Mouse (Mus musculus): Measurements from ENCODE around the gene Zfp398.
"Not testable (repeated sequence)": the region's sequence is repeated elsewhere in the genome, so short reads cannot be mapped to it uniquely, and the experiment has no call there.

Zfp398 gene

GRCm38 (mm10) chr6:47827462-47827861 lies 8.0 kb upstream of the Zfp398 start:
- no peak for DNase-seq (ENCODE audit: low spot score in 2 of 2)

DNA sequence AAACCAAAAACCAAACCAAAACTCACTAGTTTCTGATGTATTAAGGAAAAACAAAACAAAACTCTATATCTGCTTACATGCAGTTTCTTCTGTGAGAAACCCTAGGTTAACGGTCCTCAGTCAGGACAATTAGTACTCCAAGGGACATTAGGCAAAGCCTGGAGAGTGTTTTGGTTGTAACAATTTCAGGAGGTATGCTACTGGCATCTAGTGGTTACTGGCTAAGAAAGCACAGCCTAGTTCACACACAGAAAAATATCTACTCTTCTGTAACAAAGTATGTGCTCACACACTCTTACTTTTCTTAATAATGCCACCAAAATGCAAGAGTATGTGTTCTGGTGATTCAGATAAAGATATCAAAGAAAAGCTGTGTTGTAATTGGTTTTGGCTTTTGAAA lies 6.5 kb upstream of the Zfp398 start:
- DNase-seq (ENCODE audit: low spot score in 2 of 2): no peak

DNA sequence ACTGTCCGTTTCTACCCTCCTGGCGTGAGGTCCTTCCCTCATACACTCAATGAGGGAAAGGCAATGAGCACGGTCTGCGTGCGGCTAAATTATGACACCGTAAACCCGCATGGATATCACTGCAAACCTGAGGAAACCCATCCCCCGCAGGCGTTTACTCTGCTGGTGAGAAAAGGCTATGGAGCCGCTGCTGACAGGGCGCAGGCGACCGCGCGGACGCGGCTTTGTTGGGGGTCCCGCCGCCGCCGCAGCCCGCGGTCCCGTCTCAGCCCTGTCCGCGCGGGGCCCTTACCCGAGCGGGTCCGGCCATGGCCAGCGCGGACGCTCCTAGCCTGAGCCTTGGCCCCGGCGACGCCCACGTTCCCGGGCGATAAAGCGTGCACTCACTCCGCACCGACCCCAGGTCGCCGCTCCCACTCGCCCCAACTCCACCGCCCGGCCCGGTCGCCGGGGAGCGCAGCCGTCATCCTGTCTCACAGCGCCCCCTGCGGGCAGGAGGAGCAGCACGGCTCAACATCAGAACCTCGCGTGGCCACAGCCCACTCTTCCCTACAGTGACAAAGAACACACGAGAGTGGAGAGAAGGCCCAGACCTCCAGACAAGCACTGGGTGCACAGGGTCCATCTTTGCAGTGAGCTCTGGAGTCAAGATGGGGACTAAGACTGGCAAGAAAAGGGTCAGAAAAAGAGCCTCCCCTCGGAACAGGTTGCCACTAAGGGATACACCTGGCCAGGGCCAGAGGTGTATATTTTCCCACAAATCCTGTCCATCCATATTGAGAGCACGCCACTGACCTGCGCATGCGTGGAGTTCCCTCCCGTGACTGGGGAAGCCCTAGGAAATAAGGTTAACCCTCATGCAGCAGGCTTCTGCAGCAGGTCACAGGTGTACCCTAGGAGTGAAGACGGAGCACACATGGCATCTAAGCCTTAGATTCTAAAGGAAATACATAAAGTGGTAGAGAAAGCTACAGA lies 5.1 kb upstream of the Zfp398 start, which contains the start of gene Zfp786:
Gene Zfp786 (minus strand): TSS at position 764 of the 975 bp plus-strand sequence.
- DNase-seq (ENCODE audit: low spot score in 2 of 2): peak; percentile 84 to 97

- DNase-seq (ENCODE audit: low spot score in 2 of 2): no peak
Observed at GRCm38 (mm10) chr6:47832220-47832619, 3.2 kb upstream of the Zfp398 start.

GRCm38 (mm10) chr6:47835984-47836521 lies 592 bp downstream of the Zfp398 start:
- peak in 1 of 2 experiments; percentile 43 for DNase-seq (ENCODE audit: low spot score in 2 of 2)

DNA sequence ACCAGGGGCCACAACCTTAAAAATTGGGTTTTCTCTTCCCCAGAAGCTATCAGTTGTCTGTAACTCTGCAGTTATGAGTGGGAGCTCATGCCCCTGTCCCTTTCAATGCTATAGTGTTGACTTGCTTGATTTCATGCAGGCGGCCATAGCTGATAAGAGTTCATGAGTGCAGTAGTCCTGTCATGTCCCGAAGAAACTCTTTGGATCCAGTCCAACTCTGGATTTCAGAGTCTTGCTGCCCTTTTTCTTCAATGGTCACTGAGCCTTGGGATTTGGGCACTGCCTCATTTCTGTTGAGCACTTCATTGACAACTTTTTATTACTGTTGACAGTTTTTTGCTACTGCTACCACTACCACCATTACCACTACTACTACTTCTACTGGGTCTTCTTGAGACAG lies 2.2 kb downstream of the Zfp398 start:
- DNase-seq (ENCODE audit: low spot score in 2 of 2): no peak

GRCm38 (mm10) chr6:47841077-47841476 lies 5.6 kb downstream of the Zfp398 start:
- no peak for DNase-seq (ENCODE audit: low spot score in 2 of 2)

DNA sequence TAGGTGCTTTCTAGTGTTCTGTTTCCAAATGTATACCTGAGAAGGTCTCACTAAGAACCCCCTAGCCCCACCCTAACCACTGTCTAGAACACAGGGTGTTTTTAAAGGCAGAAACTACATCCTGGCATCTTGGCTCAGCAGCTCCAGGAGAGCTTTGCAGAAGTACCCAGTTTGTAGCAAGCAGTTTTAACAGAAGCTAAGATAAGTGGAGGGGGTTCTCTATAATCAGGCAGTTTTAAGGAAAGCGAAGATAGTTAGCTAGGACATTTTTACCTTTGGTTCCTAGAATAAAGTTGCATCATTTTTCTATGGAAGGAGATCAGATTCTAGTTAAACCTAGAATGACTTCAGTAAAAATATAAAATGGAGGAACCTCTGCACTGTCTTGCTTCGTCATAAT lies 6.4 kb downstream of the Zfp398 start:
- DNase-seq (ENCODE audit: low spot score in 2 of 2): no peak

DNA sequence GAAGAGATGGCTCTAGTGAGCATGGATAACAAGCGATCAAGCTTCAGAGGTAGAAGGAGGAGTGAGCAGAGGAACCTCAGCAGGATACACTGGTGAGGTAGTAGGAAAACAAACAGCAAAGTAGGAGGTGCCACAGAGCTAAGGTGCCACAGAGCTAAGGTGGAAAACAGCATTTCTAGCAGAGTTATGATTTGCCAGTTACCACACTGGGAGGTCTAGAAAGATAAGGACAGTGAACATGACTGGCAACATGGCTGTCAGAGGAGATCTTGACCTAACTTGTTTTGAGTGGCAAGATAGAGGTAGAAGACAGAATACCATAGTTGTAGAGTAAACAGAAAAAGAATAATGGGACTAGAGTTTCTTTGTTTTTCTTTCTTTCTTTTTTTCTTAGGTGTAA lies 6.9 kb downstream of the Zfp398 start:
- no peak for DNase-seq (ENCODE audit: low spot score in 2 of 2)

- DNase-seq (ENCODE audit: low spot score in 2 of 2): no peak
Observed at GRCm38 (mm10) chr6:47845779-47846178, 10.3 kb downstream of the Zfp398 start.

DNA sequence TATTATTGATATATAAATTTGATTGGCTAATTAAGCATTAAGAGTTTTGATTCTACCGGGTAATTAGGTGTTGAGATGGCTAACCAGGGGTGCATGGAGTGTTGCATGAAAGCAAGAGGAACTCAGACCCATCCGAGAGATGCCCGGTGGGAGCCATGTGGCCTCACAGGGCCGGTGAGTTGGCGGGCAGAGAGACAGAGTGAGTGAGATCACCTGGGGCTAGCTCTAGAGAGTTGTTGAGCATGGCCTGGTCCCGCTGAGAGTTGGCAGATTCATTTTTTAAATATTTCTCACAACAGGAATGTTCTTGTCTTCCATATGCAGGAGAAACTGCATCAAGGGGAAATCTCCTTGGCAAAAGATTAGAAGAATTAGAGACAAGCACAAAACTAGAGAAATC lies 21.8 kb downstream of the Zfp398 start:
- no peak for DNase-seq (ENCODE audit: low spot score in 2 of 2)

GRCm38 (mm10) chr6:47857729-47858128 lies 22.3 kb downstream of the Zfp398 start:
- DNase-seq (ENCODE audit: low spot score in 2 of 2): not testable (repeated sequence)

DNA sequence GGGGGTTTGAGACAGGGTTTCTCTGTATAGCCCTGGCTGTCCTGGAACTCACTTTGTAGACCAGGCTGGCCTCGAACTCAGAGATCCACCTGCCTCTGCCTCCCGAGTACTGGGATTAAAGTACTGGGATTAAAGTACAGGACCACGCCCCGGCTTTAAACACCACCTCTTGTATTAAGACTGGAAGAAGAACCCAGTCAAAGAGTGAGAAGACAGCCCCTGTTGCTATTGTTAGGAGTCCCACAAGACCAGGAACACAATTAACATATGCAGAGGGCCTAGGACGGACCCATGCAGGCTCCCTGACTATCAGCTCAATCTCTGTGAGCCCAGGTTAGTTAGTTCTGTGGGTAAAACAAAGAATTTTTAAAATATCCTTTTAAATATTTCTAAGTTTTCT lies 36.8 kb downstream of the Zfp398 start:
- no peak for DNase-seq (ENCODE audit: low spot score in 2 of 2)

DNA sequence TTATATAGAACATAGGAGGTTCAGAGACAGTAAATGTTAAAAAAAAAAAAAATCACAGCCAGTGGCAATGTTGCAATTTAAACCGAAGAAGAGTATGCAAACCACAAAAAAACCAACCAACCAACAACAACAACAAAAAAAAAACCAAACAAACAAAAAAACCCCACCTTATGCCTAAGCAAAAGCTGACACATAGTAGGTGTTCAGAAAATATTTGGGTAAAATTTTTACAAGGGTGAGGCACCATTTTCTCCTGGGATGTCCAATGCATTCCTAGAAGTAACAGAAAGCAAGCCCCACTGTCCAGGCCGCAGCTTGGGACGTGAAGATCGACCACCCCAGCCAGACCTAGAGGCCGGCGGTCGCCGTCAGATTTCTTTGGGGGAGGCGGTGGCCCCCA lies 41.6 kb downstream of the Zfp398 start, which contains the start of gene Zfp282:
Gene Zfp282 (plus strand): TSS at position 147 of the 400 bp plus-strand sequence.
- DNase-seq (ENCODE audit: low spot score in 2 of 2): no peak

DNA sequence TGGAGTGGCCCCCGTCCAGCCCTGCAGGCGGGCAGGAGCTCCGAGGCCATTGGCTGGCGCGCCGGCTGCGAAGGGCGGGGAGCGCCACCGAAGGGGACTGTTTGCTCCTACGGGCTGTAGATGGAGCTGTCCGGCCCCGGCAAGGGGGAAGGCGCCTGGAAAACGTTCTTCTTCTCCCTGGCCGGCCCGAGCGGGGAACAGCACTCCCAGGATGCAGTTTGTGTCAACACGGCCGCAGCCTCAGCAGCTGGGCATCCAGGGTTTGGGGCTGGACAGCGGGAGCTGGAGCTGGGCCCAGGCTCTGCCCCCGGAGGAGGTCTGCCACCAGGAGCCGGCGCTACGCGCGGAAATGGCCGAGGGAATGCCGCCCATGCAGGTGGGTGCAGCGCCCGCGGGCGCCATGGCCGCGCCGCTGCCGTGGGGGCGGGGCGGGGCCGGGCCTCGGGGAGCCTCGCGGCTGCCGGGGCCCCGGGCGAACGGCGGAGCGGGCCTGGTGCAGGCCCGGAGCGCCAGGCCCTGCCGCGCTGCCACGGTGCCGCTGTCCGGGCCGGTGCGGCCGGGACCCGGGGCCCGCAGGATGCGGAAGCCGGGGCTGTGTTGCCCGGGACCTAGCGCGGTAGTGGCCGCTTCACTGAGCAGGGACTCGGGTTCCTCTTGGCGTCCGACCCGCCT lies 42.1 kb downstream of the Zfp398 start:
- peak; percentile 64 to 67 for DNase-seq (ENCODE audit: low spot score in 2 of 2)

- peak in 1 of 2 experiments; percentile 12 for DNase-seq (ENCODE audit: low spot score in 2 of 2)
Observed at GRCm38 (mm10) chr6:47878133-47878514, 42.7 kb downstream of the Zfp398 start.

DNA sequence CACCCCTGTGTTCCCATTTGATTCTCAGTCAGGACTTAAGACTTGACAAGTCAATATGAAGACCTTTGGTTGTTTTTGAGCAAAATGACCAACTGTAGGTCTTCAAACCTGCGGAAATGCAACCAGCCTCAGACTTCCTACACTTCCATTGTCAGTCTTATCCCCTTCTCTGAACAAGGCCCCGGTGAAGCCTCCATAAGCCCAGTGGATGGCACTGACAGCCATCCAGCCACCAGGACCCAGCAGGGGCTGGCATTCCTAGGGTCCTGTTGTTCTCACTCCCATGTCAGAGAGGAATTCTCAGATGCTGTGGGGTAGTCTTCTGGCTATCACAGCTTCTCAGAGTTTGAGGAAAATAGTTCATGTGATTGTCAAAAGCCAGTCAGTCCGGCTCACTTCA lies 43.1 kb downstream of the Zfp398 start:
- no peak for DNase-seq (ENCODE audit: low spot score in 2 of 2)

DNA sequence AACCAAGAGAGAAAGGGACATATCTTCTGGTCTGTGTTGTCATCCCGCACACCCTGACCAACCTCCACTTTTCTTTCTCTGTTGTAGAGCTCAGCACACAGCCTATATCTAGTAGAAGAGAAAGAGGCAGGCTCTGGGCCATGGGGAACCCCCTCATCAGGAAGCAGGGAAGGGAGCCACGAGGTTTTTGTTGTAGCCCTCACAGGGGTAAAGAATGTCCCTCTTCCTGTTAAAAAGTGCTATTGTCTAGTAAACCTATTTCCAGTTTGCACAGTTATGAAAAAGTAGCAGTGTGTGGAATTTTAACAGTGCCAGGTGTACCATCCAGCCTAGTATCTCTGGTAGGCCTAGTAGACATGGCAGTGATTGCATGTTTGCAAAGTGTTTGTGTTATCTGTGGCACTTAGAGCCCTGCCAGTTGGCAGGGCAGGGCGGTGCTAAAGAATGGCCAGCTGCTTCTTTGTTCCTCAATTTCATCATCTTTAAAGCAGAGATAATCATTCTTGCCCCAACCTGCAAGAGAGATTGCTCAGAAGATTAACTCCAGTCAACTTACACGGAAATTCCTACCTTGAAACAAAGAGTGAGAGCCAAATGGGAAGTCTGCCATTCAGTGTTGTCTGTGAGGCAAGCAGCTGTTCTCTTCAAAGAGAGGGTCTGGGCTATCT lies 43.7 kb downstream of the Zfp398 start:
- DNase-seq (ENCODE audit: low spot score in 2 of 2): no peak

GRCm38 (mm10) chr6:47880166-47880565 lies 44.7 kb downstream of the Zfp398 start:
- no peak for DNase-seq (ENCODE audit: low spot score in 2 of 2)

- DNase-seq (ENCODE audit: low spot score in 2 of 2): no peak
Observed at GRCm38 (mm10) chr6:47888812-47889383, 53.4 kb downstream of the Zfp398 start.

- no peak for DNase-seq (ENCODE audit: low spot score in 2 of 2)
Observed at GRCm38 (mm10) chr6:47899416-47899815, 64.0 kb downstream of the Zfp398 start.

- no peak for DNase-seq (ENCODE audit: low spot score in 2 of 2)
Observed at GRCm38 (mm10) chr6:47903587-47903986, 68.1 kb downstream of the Zfp398 start.

All from thymus, postnatal 10 days (tissue).